Mouse (Mus musculus): ENCODE results near the gene Arfip2. TPM values are rescaled to one million over a fixed set of nuclear protein-coding genes. Genes with fewer than 3 reads are reported as not detected.

The Arfip2 gene
- polyA plus RNA-seq, 1 experiment from 2014 or later, result 80.0 TPM

- Histone ChIP-seq H3K4me2 (ENCODE audit: low read depth, severe bottlenecking) (no peak overlapping the region), H3K9me3 (ENCODE audit: control insufficient read depth, low read length) (no peaks in the 10 kb centered on the region), H3K27me3 (ENCODE audit: control insufficient read depth, insufficient read depth, low read length) (no peaks in the 10 kb centered on the region), H3K27ac (replicated peaks; ENCODE audit: low read depth, low read length) (no peak overlapping the region), H3K4me3 (ENCODE audit: low read depth, low read length) (no peak overlapping the region), H3K9ac (ENCODE audit: low read length) (no peak overlapping the region), H3K4me1 (ENCODE audit: control insufficient read depth, insufficient read depth, low read length) (peaks cover 8% of the 10 kb centered on the region), H3K36me3 (ENCODE audit: control insufficient read depth, insufficient read depth, low read length) (peaks cover 4% of the 10 kb centered on the region; the same call in 1 of the 2 replicates)
- no peak for ATAC-seq (ENCODE audit: insufficient number of reproducible peaks, low FRiP score, low TSS enrichment, low read depth)
- no peak for DNase-seq (ENCODE audit: low spot score)
- 98% methylated on average over 2 of the region's 2 CpGs for WGBS
Measured at GRCm38 (mm10) chr7:105635726-105636125, 4.5 kb downstream of the Arfip2 start.

- no peaks in the 10 kb centered on the region for H3K27me3 ChIP-seq (ENCODE audit: control insufficient read depth, insufficient read depth, low read length)
- peaks cover 4% of the 10 kb centered on the region; the same call in 1 of the 2 replicates for H3K36me3 ChIP-seq (ENCODE audit: control insufficient read depth, insufficient read depth, low read length)
- H3K9ac ChIP-seq (ENCODE audit: low read length), result no peak overlapping the region
- 47% methylated on average over 9 of the region's 9 CpGs for WGBS
- H3K9me3 ChIP-seq (ENCODE audit: control insufficient read depth, low read length), result no peaks in the 10 kb centered on the region
- no peak for ATAC-seq (ENCODE audit: insufficient number of reproducible peaks, low FRiP score, low TSS enrichment, low read depth)
- H3K4me2 ChIP-seq (ENCODE audit: low read depth, severe bottlenecking), result peak overlapping the region; percentile 76
- H3K4me3 ChIP-seq (ENCODE audit: low read depth, low read length), result no peak overlapping the region
- peaks cover 6% of the 10 kb centered on the region for H3K4me1 ChIP-seq (ENCODE audit: control insufficient read depth, insufficient read depth, low read length)
- H3K27ac ChIP-seq (replicated peaks; ENCODE audit: low read depth, low read length), result no peak overlapping the region
- no peak for DNase-seq (ENCODE audit: low spot score)
Measured at GRCm38 (mm10) chr7:105634272-105634920, 5.8 kb downstream of the Arfip2 start.

DNA sequence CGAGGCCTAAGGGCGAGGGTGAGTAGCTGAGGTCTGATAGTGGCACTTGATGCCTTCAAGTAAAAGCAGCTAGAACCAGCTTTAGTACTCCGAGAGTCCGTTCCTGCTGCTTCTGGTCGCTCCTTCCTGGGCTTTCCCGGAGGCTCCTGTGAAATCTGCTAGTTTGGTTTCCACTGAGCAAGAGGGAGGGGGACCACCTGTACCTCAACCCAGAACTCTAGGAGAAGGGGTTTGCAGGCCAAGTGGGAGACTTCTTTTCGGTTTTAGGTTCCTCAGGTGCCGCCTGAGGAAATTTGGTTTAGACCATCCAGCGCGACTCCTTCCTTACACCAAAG, 6.4 kb downstream of the Arfip2 start:
- Histone ChIP-seq H3K4me1 (ENCODE audit: control insufficient read depth, insufficient read depth, low read length) (peaks cover 3% of the 10 kb centered on the region; the same call in 1 of the 2 replicates), H3K27me3 (ENCODE audit: control insufficient read depth, insufficient read depth, low read length) (no peaks in the 10 kb centered on the region), H3K9ac (ENCODE audit: low read length) (peak overlapping the region; percentile 83), H3K9me3 (ENCODE audit: control insufficient read depth, low read length) (no peaks in the 10 kb centered on the region), H3K4me3 (ENCODE audit: low read depth, low read length) (peak overlapping the region; percentile 77), H3K27ac (replicated peaks; ENCODE audit: low read depth, low read length) (no peak overlapping the region), H3K36me3 (ENCODE audit: control insufficient read depth, insufficient read depth, low read length) (peaks cover 4% of the 10 kb centered on the region; the same call in 1 of the 2 replicates), H3K4me2 (ENCODE audit: low read depth, severe bottlenecking) (peak overlapping the region; percentile 76)
- ATAC-seq (ENCODE audit: insufficient number of reproducible peaks, low FRiP score, low TSS enrichment, low read depth), result peak; percentile 52
- DNase-seq (ENCODE audit: low spot score), result no peak
- WGBS, result 6% methylated on average over 10 of the region's 10 CpGs

- H3K4me2 ChIP-seq (ENCODE audit: low read depth, severe bottlenecking), result peak within 1 kb of the TSS; percentile 76
- ATAC-seq (ENCODE audit: insufficient number of reproducible peaks, low FRiP score, low TSS enrichment, low read depth) (peak; percentile 90), DNase-seq (ENCODE audit: low spot score) (peak; percentile 92)
- peaks cover 4% of the 10 kb centered on the region; the same call in 1 of the 2 replicates for H3K36me3 ChIP-seq (ENCODE audit: control insufficient read depth, insufficient read depth, low read length)
- H3K9ac ChIP-seq (ENCODE audit: low read length), result peak within 1 kb of the TSS; percentile 83
- peaks cover 3% of the 10 kb centered on the region; the same call in 1 of the 2 replicates for H3K4me1 ChIP-seq (ENCODE audit: control insufficient read depth, insufficient read depth, low read length)
- H3K9me3 ChIP-seq (ENCODE audit: control insufficient read depth, low read length), result no peaks in the 10 kb centered on the region
- H3K27ac ChIP-seq (replicated peaks; ENCODE audit: low read depth, low read length), result no peak within 1 kb of the TSS
- peak within 1 kb of the TSS; percentile 77 for H3K4me3 ChIP-seq (ENCODE audit: low read depth, low read length)
- WGBS, result 1% methylated on average over 51 of the region's 71 CpGs
- no peaks in the 10 kb centered on the region for H3K27me3 ChIP-seq (ENCODE audit: control insufficient read depth, insufficient read depth, low read length)
Measured at GRCm38 (mm10) chr7:105633127-105633800, 7.0 kb downstream of the Arfip2 start, which contains the start of gene Trim3. TSS of gene Trim3 (minus strand) at chr7:105633571.

- Histone ChIP-seq H3K4me1 (ENCODE audit: control insufficient read depth, insufficient read depth, low read length) (peaks cover 3% of the 10 kb centered on the region; the same call in 1 of the 2 replicates), H3K27me3 (ENCODE audit: control insufficient read depth, insufficient read depth, low read length) (no peaks in the 10 kb centered on the region), H3K27ac (replicated peaks; ENCODE audit: low read depth, low read length) (no peak overlapping the region), H3K9ac (ENCODE audit: low read length) (peak overlapping the region; percentile 35; the same call in 1 of the 2 replicates), H3K9me3 (ENCODE audit: control insufficient read depth, low read length) (no peaks in the 10 kb centered on the region), H3K4me3 (ENCODE audit: low read depth, low read length) (peak overlapping the region; percentile 77), H3K36me3 (ENCODE audit: control insufficient read depth, insufficient read depth, low read length) (peaks cover 3% of the 10 kb centered on the region; the same call in 1 of the 2 replicates), H3K4me2 (ENCODE audit: low read depth, severe bottlenecking) (peak overlapping the region; percentile 76)
- WGBS, result 27% methylated on average over 4 of the region's 4 CpGs
- ATAC-seq (ENCODE audit: insufficient number of reproducible peaks, low FRiP score, low TSS enrichment, low read depth) (peak; percentile 8), DNase-seq (ENCODE audit: low spot score) (peak; percentile 36)
Measured at GRCm38 (mm10) chr7:105632551-105632972, 7.7 kb downstream of the Arfip2 start.

- Histone ChIP-seq H3K27me3 (ENCODE audit: control insufficient read depth, insufficient read depth, low read length) (no peaks in the 10 kb centered on the region), H3K9ac (ENCODE audit: low read length) (no peak overlapping the region), H3K4me2 (ENCODE audit: low read depth, severe bottlenecking) (no peak overlapping the region), H3K9me3 (ENCODE audit: control insufficient read depth, low read length) (no peaks in the 10 kb centered on the region), H3K36me3 (ENCODE audit: control insufficient read depth, insufficient read depth, low read length) (no peaks in the 10 kb centered on the region; the same call in 1 of the 2 replicates), H3K4me1 (ENCODE audit: control insufficient read depth, insufficient read depth, low read length) (no peaks in the 10 kb centered on the region), H3K27ac (replicated peaks; ENCODE audit: low read depth, low read length) (no peak overlapping the region), H3K4me3 (ENCODE audit: low read depth, low read length) (no peak overlapping the region)
- ATAC-seq (ENCODE audit: insufficient number of reproducible peaks, low FRiP score, low TSS enrichment, low read depth), result no peak
- 38% methylated on average over 3 of the region's 3 CpGs for WGBS
- DNase-seq (ENCODE audit: low spot score), result no peak
Measured at GRCm38 (mm10) chr7:105628633-105629032, 11.6 kb downstream of the Arfip2 start.

DNA sequence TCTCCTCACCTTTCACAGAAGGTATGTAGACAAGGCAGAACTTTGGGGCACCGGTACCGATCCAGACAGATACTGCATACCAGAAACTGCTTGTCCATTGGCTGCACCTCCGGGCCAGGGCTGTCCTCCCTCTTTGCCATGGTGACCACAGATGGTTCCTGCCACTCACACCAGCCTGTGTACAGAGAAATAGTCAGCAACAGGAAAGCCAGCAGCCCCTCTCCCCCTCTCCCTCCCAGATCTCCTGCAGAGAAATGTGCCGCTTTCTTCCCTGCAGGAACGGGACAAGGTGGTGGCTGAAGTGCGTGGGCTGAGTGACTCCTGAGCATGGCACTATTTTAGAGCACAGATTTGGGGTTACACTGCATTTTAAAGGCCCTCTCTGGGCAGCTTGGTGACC, 14.8 kb downstream of the Arfip2 start:
- no peaks in the 10 kb centered on the region for H3K27me3 ChIP-seq (ENCODE audit: control insufficient read depth, insufficient read depth, low read length)
- H3K4me1 ChIP-seq (ENCODE audit: control insufficient read depth, insufficient read depth, low read length), result no peaks in the 10 kb centered on the region
- H3K9me3 ChIP-seq (ENCODE audit: control insufficient read depth, low read length), result no peaks in the 10 kb centered on the region
- H3K27ac ChIP-seq (replicated peaks; ENCODE audit: low read depth, low read length), result no peak overlapping the region
- no peaks in the 10 kb centered on the region; the same call in 1 of the 2 replicates for H3K36me3 ChIP-seq (ENCODE audit: control insufficient read depth, insufficient read depth, low read length)
- ATAC-seq (ENCODE audit: insufficient number of reproducible peaks, low FRiP score, low TSS enrichment, low read depth) (no peak), DNase-seq (ENCODE audit: low spot score) (no peak)
- H3K4me3 ChIP-seq (ENCODE audit: low read depth, low read length), result no peak overlapping the region
- no peak overlapping the region for H3K9ac ChIP-seq (ENCODE audit: low read length)
- WGBS, result 85% methylated on average over 6 of the region's 6 CpGs
- H3K4me2 ChIP-seq (ENCODE audit: low read depth, severe bottlenecking), result no peak overlapping the region

GRCm38 (mm10) chr7:105621646-105622292, 18.4 kb downstream of the Arfip2 start:
- DNase-seq (ENCODE audit: low spot score) (no peak), ATAC-seq (ENCODE audit: insufficient number of reproducible peaks, low FRiP score, low TSS enrichment, low read depth) (no peak)
- Histone ChIP-seq H3K4me1 (ENCODE audit: control insufficient read depth, insufficient read depth, low read length) (no peaks in the 10 kb centered on the region), H3K4me3 (ENCODE audit: low read depth, low read length) (no peak overlapping the region), H3K27me3 (ENCODE audit: control insufficient read depth, insufficient read depth, low read length) (no peaks in the 10 kb centered on the region), H3K9me3 (ENCODE audit: control insufficient read depth, low read length) (no peaks in the 10 kb centered on the region), H3K4me2 (ENCODE audit: low read depth, severe bottlenecking) (no peak overlapping the region), H3K27ac (replicated peaks; ENCODE audit: low read depth, low read length) (no peak overlapping the region), H3K36me3 (ENCODE audit: control insufficient read depth, insufficient read depth, low read length) (peaks cover 2% of the 10 kb centered on the region), H3K9ac (ENCODE audit: low read length) (no peak overlapping the region)
- 81% methylated on average over 8 of the region's 8 CpGs for WGBS

All from limb, embryonic 11.5 days (tissue).